Mouse (Mus musculus) small intestine, adult 2 months (tissue): ENCODE results near the gene Wdr89.

Source experiments
- CTCF ChIP-seq: fragments of 200-500 bp; IDR thresholded peaks from 2 replicates; pipeline ENCODE4 v1.5.1; 2012; ENCODE audit warnings: low read depth, mild to moderate bottlenecking, control low read depth, inconsistent platforms, low read length, moderate library complexity, mixed read lengths; ENCODE audit not compliant: insufficient replicate concordance, insufficient read length; ENCODE audit errors: extremely low read depth
- POLR2A ChIP-seq: fragments of 200-500 bp; IDR thresholded peaks from 2 replicates; pipeline ENCODE4 v1.6.1; 2012; ENCODE audit warnings: low read depth, mild to moderate bottlenecking, control low read depth, inconsistent platforms, low read length, moderate library complexity

DNA sequence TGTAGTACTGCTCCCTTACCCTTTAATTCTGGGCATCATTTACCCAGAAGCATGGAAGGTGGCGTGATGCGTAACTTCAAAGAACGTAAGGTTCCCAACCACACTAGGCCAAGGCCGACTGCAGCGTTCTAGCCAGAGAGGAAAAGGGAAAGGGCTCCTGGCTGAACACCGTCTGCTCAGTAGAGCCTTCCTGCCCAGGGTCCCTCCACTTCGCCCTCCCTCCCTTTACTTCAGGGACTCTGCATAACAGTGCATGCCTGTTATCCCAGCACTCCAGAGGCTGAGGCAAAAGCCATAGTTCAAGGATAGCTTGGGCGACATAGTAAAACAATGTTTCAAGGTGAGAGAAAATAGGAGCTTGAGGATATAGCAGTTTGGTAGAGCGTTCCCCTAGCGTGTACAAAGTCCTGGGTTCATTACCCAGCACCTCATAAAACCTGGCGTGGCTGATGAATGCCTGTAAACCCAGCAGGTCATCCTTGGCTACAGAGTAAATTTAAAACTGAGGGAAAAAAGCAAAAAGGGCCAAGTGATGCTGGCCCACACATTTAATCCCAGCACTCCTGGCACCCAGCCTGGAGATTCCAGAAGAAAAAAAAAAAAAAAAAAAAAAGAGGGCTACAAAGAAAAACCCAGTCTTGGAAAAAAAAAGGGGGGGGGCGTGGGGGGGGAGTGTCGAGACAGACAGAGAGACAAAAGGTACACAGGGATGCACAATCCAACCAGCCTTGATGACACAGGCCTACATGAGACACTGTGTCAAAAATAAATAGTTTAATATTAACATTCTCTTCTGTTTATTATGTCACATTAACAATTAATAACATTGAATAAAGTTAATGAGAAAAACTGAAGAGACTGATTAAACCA, 5.5 kb downstream of the Wdr89 start:
- TF ChIP-seq CTCF (no peak), POLR2A (no peak)
